Mouse (Mus musculus): Measurements from ENCODE around the gene Nek10.
"Not testable (repeated sequence)": the region's sequence is repeated elsewhere in the genome, so short reads cannot be mapped to it uniquely, and the experiment has no call there.

Nek10 gene

DNA sequence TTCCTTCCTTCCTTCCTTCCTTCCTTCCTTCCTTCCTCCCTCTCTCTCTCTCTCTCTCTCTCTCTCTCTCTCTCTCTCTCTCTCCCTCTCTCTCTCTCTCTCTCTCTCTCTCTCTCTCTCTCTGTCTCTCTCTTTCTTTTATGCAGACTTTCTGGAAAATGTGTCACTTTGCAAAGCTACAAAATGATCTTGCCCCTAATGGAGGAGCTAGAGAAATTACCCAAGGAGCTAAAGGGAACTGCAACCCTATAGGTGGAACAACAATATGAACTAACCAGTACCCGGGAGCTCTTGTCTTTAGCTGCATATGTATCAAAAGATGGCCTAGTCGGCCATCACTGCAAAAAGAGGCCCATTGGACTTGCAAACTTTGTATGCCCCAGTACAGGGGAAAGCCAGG lies at the start of gene Nek10:
Nek10 (plus strand) TSS at position 301 of the 400 bp plus-strand sequence.
- DNase-seq (ENCODE audit: low spot score in 2 of 2): not testable (repeated sequence)

DNA sequence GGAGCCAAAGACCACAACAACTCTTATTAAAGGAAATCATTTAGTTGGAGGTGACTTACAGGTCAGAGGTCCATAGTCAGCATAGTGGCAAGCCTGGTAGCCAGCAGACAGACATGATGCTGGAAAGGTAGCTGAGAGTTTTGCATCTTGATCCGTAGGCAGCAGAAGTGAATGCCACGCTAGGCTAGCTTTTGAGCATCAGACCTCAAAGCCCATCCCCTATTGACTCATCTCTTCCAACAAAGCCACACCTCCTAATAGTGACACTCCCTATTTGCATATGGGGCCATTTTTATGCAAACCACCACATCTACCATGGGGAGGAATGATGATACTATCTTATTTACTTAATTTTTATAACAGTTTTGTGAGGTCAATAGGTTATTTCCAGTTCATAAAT lies 22.0 kb upstream of the Nek10 start:
- no peak for DNase-seq (ENCODE audit: low spot score in 2 of 2)

DNA sequence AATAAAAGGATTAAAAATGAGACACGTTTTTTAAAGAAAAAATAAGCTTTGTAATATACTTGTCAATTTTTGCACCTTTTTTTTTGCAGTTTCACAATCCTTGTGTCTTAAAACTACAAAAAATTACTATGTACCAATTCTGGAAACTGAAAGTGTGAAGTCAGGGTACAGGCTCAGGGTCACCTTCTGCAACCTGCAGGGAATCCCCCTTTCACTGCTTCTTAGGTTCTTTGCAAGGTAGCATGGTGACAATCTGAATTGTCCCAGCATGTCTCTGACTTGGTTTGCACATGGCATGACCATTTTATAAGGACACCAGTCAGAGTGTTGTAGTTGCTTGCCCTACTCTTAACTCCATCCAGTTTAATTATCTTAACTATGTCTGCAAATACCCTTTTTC lies 19.0 kb upstream of the Nek10 start:
- DNase-seq (ENCODE audit: low spot score in 2 of 2): no peak

GRCm38 (mm10) chr14:14786979-14787378 lies 16.2 kb upstream of the Nek10 start:
- DNase-seq (ENCODE audit: low spot score in 2 of 2): no peak

DNA sequence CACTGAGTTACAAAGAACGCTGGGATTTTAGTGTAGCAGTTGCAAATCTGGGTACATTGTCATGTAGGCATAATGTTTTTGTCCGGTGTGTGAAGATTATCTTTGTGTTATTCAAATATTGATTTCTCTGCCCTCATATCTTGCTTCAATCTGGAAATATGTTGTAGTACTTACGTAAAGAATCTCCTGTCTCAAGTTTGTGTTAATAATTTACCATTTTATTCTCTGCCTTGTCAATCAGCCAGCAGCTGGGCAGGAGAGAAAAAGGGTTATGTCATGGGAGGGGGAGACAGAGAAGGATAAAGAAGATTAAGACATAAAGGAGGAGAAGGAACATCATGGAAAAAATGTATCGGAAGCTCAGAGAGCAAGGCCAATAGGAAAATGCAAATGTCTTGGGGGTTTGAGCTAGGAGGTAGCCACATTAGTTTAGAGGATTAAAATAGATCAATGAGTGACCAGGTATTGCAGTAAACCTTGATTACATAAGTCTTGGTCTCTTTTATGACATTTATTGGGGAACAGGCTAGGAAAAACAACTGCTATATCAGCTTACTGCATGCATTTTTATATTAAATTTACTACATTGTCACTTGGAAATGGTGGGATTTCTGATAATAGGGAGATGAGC lies 13.3 kb upstream of the Nek10 start:
- DNase-seq (ENCODE audit: low spot score in 2 of 2): no peak

DNA sequence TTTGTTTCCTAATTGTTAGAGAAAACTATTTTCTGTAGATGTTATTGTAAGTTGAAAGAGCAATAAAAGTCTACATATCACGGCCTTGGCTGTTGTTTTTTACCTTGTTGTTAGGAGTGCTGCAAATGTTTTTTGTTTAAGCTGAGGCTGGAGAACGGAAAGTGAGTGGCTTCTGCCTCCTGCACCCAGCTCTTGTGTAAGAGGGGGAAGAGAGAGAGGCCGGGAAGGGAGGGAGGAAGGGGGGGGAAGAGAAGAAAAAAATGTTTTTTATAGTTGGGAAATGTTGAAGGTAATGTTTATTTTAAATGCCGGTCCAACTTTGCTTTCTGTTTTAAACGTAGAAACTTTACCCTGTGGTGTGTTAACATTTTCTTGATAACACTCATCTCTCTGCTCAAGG lies 3.4 kb upstream of the Nek10 start:
- no peak for DNase-seq (ENCODE audit: low spot score in 2 of 2)

DNA sequence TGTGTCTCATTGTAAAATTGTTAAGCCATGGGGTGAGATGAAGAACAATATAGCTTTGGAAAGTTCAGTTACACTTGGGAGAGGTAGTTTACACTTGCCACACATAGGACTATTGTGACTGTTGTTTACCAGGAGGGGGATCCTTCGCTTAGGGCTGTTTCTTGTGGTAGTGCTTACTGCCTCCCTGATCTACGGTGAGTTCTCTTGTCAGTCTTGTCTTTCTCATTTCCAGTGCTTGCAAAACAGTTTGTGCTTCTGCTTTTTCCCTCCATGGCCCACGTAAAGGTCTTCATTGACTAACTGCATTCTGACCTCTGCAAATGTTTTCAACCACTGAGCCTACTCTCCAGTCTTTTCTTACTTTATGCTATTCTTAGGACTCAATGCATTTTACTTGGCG lies 2.9 kb upstream of the Nek10 start:
- DNase-seq (ENCODE audit: low spot score in 2 of 2): no peak

- DNase-seq (ENCODE audit: low spot score in 2 of 2): no peak
Measured at GRCm38 (mm10) chr14:14800810-14801209, 2.4 kb upstream of the Nek10 start.

GRCm38 (mm10) chr14:14803921-14804517 lies 804 bp downstream of the Nek10 start:
- DNase-seq (ENCODE audit: low spot score in 2 of 2): peak; percentile 44 to 52

- DNase-seq (ENCODE audit: low spot score in 2 of 2): no peak
Measured at GRCm38 (mm10) chr14:14804518-14805212, 1.4 kb downstream of the Nek10 start.

GRCm38 (mm10) chr14:14832520-14833240 lies 29.5 kb downstream of the Nek10 start:
- DNase-seq (ENCODE audit: low spot score in 2 of 2): peak in 1 of 2 experiments; percentile 29

DNA sequence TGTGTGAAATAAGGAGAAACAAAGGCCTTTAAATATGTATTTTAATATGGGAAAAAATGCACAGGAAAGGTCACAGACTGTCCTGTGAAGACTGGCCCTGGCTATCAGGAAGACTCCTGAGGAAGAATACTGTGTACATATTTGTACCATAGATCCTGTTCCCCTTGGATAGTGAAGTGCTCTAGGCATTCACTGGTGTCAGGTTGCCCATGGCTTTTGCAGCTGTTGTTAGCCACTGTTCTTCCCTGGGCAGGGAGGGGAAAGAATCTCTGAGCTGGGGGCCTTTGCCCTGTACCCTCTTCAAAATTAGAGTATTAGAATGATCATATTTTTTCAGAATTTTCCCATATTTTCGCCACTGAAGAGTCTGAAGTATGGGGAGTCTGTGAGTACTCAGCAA lies 30.3 kb downstream of the Nek10 start:
- no peak for DNase-seq (ENCODE audit: low spot score in 2 of 2)

DNA sequence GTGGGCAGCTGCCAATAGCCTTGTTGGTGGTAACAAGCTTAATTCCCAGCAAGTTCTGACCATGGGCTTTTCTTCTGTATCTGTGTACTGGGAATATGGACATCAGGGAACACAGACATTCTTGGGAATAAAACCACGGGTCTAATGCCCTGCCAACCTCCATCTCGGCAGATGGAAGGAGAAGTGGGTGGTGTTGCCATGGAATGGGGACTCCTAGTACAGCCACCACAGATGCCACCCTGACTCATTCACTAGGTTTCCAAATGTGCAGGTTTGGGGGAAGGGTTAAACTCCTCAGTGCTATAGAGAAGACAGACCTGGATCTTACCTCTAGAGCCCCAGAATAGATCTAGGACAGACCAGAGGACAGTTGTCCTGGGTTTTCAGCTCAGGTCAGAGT lies 31.1 kb downstream of the Nek10 start:
- peak; percentile 36 to 52 for DNase-seq (ENCODE audit: low spot score in 2 of 2)

GRCm38 (mm10) chr14:14837627-14838026 lies 34.4 kb downstream of the Nek10 start:
- DNase-seq (ENCODE audit: low spot score in 2 of 2): no peak

GRCm38 (mm10) chr14:14838109-14838508 lies 34.9 kb downstream of the Nek10 start:
- no peak for DNase-seq (ENCODE audit: low spot score in 2 of 2)

DNA sequence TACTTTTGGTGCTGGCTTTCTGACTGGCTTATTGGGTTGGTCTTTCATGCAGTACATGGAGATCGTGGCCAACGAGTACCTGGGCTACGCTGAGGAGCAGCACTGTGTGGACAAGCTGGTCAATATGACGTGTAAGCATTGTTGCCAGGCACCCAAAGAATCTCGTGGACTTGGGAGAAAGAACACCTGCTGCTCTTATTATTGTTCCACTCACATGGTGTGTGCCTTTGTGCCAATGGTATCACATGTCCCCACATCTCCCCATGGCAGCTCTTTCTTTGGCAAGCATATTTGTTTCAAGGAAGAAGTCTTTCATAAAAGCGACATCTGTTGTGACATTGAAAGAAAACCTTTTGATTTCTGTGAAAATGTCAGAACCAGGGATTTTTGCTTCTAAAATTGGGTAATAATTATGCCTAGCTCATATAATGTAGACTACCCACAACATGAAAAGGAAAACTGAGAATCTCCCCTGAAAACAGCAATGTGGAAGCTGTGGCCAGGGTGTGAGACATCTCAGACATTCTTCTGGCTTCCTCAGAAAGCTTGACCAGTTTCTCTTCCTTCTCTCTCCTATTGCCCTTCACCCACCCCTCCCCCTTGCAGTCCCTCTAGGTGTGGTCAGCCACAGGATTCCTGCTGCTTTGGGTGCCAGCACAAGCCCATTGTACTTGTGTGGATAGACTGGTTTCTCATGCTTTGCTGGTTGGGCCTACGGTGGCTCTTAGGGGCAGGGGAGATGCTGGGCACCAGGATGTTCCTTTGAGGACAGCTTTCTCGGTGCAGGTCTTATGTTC lies 39.7 kb downstream of the Nek10 start:
- DNase-seq (ENCODE audit: low spot score in 2 of 2): no peak

DNA sequence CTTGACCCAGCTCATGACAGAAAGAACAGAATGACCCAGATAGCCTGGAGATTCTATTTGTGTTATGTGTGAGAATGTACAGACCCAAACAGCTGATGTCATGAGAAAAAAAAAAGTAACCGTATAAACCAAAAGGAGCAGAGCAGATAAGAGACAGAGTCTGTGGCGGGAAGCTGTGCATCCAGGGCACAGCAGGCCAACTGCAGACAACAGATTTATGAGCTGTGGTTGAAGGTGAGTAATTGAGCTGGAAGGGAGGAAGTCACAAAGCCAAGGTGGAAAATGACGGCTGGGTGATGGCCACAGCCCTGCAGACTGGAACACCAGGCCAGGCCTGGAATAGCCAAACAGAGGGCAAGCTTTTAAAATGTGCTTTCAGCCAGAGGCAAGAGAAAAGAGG lies 49.6 kb downstream of the Nek10 start:
- DNase-seq (ENCODE audit: low spot score in 2 of 2): no peak

GRCm38 (mm10) chr14:14860331-14860730 lies 57.1 kb downstream of the Nek10 start:
- DNase-seq (ENCODE audit: low spot score in 2 of 2): no peak

DNA sequence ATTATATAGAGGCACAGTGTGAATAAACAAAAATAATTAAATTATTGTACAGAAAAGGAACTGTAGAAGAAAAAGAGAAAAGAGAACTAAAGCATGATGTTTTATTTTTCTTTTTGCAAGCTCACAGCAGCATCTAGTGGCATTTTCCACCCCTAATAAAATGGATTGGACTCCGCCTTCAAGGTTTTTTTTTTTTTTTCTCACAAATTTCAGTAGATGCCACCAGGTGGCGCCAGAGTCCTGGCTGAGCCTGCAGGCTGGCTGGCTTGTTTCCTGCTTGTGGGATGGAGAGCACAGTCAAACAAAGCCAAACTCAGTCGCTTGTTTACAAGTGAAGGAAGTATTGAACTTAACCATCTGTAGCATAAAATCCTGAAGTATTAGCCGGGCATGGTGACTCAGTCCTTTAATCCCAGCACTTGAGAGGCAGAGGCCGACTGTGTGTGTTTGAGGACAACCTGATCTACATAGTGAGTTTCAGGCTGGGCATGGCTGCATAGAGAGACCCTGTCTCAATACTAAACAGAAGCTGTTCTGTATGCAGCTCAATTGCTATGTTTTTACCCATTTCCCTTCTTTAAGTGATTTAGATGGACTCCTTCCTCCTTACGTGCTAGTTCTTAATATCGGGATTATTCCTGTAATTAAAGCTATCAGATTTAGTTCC lies 60.6 kb downstream of the Nek10 start:
- DNase-seq (ENCODE audit: low spot score in 2 of 2): peak; percentile 80 to 87

DNA sequence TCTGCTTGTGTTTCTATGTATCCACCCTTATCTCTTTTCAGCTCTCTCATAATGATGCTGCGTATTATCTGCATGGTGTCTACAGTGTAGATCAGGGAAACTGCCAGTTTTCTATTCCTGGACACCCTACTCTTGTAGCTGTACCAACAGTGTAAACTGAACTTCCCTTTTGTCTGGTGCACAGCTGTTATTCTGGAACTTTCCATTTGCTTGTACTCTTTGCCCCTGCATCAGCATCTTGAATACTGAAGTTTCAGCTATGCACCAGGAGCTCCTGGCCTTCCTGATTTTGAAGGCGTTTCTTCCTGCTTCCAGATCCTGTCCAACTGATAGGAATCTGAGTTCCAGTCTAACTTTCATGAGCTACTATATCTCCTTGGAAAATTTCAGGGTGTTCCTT lies 66.0 kb downstream of the Nek10 start:
- DNase-seq (ENCODE audit: low spot score in 2 of 2): no peak

DNA sequence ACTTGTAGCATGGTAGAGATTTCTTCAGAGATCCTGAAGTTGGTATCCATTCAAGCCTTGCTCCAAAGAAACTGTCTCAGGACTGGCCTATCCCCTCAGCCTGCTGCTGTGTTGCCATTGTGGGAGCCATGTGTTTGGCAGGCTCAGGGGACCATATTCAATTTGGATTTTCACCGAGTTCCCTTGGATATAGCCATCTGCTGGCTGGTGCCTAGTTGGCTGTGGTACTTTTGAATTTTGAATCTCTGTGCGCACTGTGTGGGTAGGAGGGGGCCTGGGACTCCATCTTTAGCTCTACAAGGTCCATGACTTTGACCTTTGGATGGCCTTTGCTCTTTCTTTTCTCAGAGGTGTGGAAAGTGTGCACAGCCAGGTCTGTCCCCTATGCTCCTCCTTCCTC lies 66.8 kb downstream of the Nek10 start:
- no peak for DNase-seq (ENCODE audit: low spot score in 2 of 2)

Measured in right cerebral cortex, adult 2 months (tissue).